Mouse (Mus musculus): ENCODE results near the gene Mettl24. TPM values are rescaled to one million over a fixed set of nuclear protein-coding genes. Genes with fewer than 3 reads are reported as not detected.

The Mettl24 gene
- polyA plus RNA-seq, 1 experiment from 2014 or later: not detected

GRCm38 (mm10) chr10:40715151-40715550, 32.1 kb downstream of the Mettl24 start:
- TF ChIP-seq CTCF (IDR thresholded peaks at IDR 0.05): no peak
- ChIA-PET POLR2A (no interaction called here), CTCF (no interaction called here)
- H3K27me3 ChIP-seq: no peaks in the 10 kb centered on the region
- ATAC-seq: no peak
- no peak for DNase-seq (ENCODE audit: low read depth, low spot score)
- in situ Hi-C loops (cut with MboI; ENCODE audit: low pct_unique_long_range_greater_than_20kb): no loop called here

GRCm38 (mm10) chr10:40716296-40716695, 33.2 kb downstream of the Mettl24 start:
- in situ Hi-C loops (cut with MboI; ENCODE audit: low pct_unique_long_range_greater_than_20kb): no loop called here
- DNase-seq (ENCODE audit: low read depth, low spot score): no peak

GRCm38 (mm10) chr10:40716713-40717112, 33.6 kb downstream of the Mettl24 start:
- no peak for TF ChIP-seq CTCF (IDR thresholded peaks at IDR 0.05)
- no peak for DNase-seq (ENCODE audit: low read depth, low spot score)
- no peak for ATAC-seq
- CTCF ChIA-PET: no interaction called here
- POLR2A ChIA-PET: no interaction called here
- in situ Hi-C loops (cut with MboI; ENCODE audit: low pct_unique_long_range_greater_than_20kb): no loop called here
- no peaks in the 10 kb centered on the region for H3K27me3 ChIP-seq

More at GRCm38 (mm10) chr10:40716296-40716695, 33.2 kb downstream of the Mettl24 start:
- no peak for ATAC-seq
- CTCF ChIA-PET: no interaction called here
- H3K27me3 ChIP-seq: no peaks in the 10 kb centered on the region
- POLR2A ChIA-PET: no interaction called here
- TF ChIP-seq CTCF (IDR thresholded peaks at IDR 0.05): no peak

DNA sequence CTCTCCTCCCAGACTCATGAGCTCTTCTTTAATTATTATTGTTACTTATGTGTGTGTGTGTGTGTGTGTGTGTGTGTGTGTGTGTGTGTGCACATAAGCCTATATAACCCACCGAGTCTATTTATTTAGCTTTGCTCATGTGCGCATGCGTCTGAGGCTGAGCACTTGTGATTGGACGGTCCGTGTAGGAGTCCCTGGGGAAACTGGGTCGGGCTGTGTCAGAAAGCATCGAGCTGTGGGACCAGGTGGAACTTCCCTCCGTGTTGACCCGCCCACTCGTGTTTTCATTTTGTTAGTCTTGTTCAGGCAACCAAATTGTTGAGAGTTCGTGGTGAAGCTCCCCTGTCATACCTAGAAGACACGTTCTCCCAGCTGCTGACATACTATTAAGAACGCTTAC, 35.3 kb downstream of the Mettl24 start:
- CTCF ChIA-PET: interaction anchor here (0.9 to 1.2 kb wide), 2 partner anchors 11 to 15 kb away, joined by 3 to 4 read pairs; no protein-coding TSS in a partner anchor
- TF ChIP-seq CTCF (IDR thresholded peaks at IDR 0.05): no peak
- in situ Hi-C loops (cut with MboI; ENCODE audit: low pct_unique_long_range_greater_than_20kb): no loop called here
- no peaks in the 10 kb centered on the region for H3K27me3 ChIP-seq
- POLR2A ChIA-PET: interaction anchor here (1.1 kb wide), 1 partner anchor 21 kb away, joined by 3 read pairs; no protein-coding TSS in a partner anchor
- ATAC-seq (no peak), DNase-seq (ENCODE audit: low read depth, low spot score) (no peak)

DNA sequence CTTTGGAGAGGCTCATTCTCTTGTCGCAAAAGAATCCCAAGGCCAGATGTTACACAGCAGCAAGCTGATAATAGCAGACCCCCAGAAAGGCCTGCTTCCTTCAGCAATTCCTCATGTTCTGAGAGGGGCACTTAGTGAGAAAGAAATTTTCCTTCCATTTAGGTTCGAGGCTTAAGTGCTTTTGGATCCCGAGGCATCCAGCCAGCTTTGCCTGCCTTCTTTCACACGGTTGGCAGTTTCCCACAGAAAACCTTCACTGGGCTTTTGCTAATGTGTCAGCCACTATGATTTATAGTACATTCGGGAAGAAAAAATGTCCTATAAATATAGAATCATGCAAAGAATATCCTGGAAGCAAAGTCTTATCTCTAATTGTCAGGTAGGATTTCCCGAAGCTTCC, 36.0 kb downstream of the Mettl24 start:
- no peak for TF ChIP-seq CTCF (IDR thresholded peaks at IDR 0.05)
- in situ Hi-C loops (cut with MboI; ENCODE audit: low pct_unique_long_range_greater_than_20kb): no loop called here
- CTCF ChIA-PET: interaction anchor here (1.2 kb wide), 1 partner anchor 15 kb away, joined by 3 read pairs; no protein-coding TSS in a partner anchor
- POLR2A ChIA-PET: interaction anchor here (1.1 kb wide), 1 partner anchor 22 kb away, joined by 3 read pairs; no protein-coding TSS in a partner anchor
- no peak for DNase-seq (ENCODE audit: low read depth, low spot score)
- ATAC-seq: no peak
- no peaks in the 10 kb centered on the region for H3K27me3 ChIP-seq

- ChIA-PET CTCF (interaction anchor here (0.7 kb wide), 1 partner anchor 9 kb away, joined by 3 read pairs; no protein-coding TSS in a partner anchor), POLR2A (no interaction called here)
- DNase-seq (ENCODE audit: low read depth, low spot score) (no peak), ATAC-seq (no peak)
- no peak for TF ChIP-seq CTCF (IDR thresholded peaks at IDR 0.05)
- in situ Hi-C loops (cut with MboI; ENCODE audit: low pct_unique_long_range_greater_than_20kb): no loop called here
- H3K27me3 ChIP-seq: no peaks in the 10 kb centered on the region
Measured at GRCm38 (mm10) chr10:40720883-40721282, 37.8 kb downstream of the Mettl24 start.

DNA sequence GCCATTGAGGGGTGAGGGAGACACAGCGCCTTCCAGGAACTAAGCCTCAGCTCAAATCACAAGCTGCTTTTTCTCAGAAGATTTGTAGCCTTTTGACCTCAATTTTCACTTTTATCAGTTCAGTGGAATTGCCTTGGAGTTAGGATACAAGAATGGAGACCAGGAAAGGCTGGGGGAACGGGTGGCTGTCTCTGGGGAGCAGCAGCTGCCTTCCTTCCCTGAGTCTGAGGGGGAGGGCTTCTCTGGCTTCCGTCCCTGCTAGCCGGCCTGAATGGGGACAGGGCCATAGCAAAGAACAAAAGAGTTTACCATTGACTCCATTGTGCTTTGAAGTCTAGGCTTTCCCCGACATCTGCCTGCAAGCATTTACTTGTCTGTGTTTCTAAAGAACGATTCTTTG, 41.3 kb downstream of the Mettl24 start:
- DNase-seq (ENCODE audit: low read depth, low spot score): no peak
- H3K27me3 ChIP-seq: no peaks in the 10 kb centered on the region
- ChIA-PET CTCF (no interaction called here), POLR2A (interaction anchor here (0.6 kb wide), 1 partner anchor 977 kb away, joined by 6 read pairs; no protein-coding TSS in a partner anchor)
- no peak for TF ChIP-seq CTCF (IDR thresholded peaks at IDR 0.05)
- no peak for ATAC-seq
- in situ Hi-C loops (cut with MboI; ENCODE audit: low pct_unique_long_range_greater_than_20kb): no loop called here

- in situ Hi-C loops (cut with MboI; ENCODE audit: low pct_unique_long_range_greater_than_20kb): no loop called here
- H3K27me3 ChIP-seq: no peaks in the 10 kb centered on the region
- CTCF ChIA-PET: no interaction called here
- POLR2A ChIA-PET: no interaction called here
- DNase-seq (ENCODE audit: low read depth, low spot score) (no peak), ATAC-seq (no peak)
- TF ChIP-seq CTCF (IDR thresholded peaks at IDR 0.05): no peak
Measured at GRCm38 (mm10) chr10:40725066-40725465, 42.0 kb downstream of the Mettl24 start.

- no peak for TF ChIP-seq CTCF (IDR thresholded peaks at IDR 0.05)
- in situ Hi-C loops (cut with MboI; ENCODE audit: low pct_unique_long_range_greater_than_20kb): no loop called here
- ChIA-PET POLR2A (interaction anchor here (0.6 kb wide), 1 partner anchor 1377 kb away, joined by 3 read pairs; no protein-coding TSS in a partner anchor), CTCF (no interaction called here)
- ATAC-seq (no peak), DNase-seq (ENCODE audit: low read depth, low spot score) (no peak)
- no peaks in the 10 kb centered on the region for H3K27me3 ChIP-seq
Measured at GRCm38 (mm10) chr10:40725471-40725870, 42.4 kb downstream of the Mettl24 start.

DNA sequence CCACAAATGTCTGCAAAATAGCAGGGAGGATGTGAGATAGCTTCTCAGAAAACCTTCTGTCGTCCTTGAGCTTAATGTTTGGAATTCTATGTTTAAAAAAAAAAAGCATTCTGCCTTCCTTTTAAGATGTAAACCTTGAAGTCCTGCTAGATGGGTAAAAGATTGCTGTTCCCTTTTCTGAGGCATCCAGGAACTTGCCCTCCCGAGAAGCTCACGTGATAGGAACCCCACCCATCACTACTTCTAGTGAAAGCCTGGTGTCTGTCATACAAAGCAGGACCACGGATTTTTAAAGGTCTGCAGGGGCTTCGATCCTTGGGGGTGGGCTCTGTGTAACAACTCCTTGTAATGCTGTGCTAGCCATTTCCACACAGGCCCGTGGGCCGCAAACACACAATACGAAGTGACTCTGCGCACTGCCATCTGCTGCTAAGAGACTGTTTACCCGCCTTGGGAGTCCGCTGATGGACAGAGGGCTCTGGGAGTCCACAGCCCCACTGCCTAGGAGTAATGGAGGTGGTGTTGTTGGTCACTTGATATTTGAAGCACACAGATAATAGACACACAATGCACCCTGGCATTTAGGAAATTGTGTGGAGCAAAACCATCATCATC, 43.3 kb downstream of the Mettl24 start:
- ChIA-PET CTCF (no interaction called here), POLR2A (interaction anchor here (0.6 kb wide), 1 partner anchor 1376 kb away, joined by 3 read pairs; no protein-coding TSS in a partner anchor)
- DNase-seq (ENCODE audit: low read depth, low spot score) (no peak), ATAC-seq (no peak)
- no peaks in the 10 kb centered on the region for H3K27me3 ChIP-seq
- no peak for TF ChIP-seq CTCF (IDR thresholded peaks at IDR 0.05)
- in situ Hi-C loops (cut with MboI; ENCODE audit: low pct_unique_long_range_greater_than_20kb): no loop called here

GRCm38 (mm10) chr10:40726989-40727388, 43.9 kb downstream of the Mettl24 start:
- TF ChIP-seq CTCF (IDR thresholded peaks at IDR 0.05): no peak
- ChIA-PET CTCF (no interaction called here), POLR2A (no interaction called here)
- ATAC-seq: no peak
- peak; percentile 30 for DNase-seq (ENCODE audit: low read depth, low spot score)
- no peaks in the 10 kb centered on the region for H3K27me3 ChIP-seq
- in situ Hi-C loops (cut with MboI; ENCODE audit: low pct_unique_long_range_greater_than_20kb): no loop called here
